Mouse (Mus musculus) spleen, adult 2 months (tissue): ENCODE measurements around the gene Myo9b.

Experiments used
- CTCF ChIP-seq: fragments of 200-500 bp; IDR thresholded peaks from 2 replicates; pipeline ENCODE4 v1.5.1; 2011; ENCODE audit warnings: mild to moderate bottlenecking, inconsistent platforms; ENCODE audit not compliant: insufficient read depth, insufficient read length, insufficient replicate concordance; ENCODE audit errors: extremely low read depth
- POLR2A ChIP-seq: fragments of 200-500 bp; IDR thresholded peaks from 2 replicates; pipeline ENCODE4 v1.6.1; 2011; ENCODE audit warnings: low read depth, low read length, inconsistent platforms

DNA sequence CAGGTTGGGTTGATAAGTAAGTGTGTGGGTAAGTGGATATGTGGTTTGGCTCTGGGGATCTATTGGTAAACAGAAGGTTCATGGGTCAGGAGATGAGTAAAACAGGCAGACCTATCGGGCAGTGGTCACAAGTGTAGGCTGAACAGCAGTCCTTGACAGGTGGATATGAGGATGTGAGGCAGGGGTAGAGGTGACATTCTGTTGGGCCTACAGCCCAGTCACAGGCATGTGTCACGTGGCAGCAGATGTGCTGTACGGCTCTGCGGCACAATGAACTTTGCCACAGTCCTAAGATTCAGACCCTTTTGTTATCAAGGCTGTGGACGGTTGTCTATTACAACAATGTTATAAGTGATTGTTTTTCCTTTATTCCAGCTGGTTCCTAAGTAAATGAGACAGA, 43.5 kb downstream of the Myo9b start:
- TF ChIP-seq CTCF (no peak), POLR2A (no peak)
